13 mouse cellular contexts compared by ENCODE assay signal in the genomic region with DNA sequence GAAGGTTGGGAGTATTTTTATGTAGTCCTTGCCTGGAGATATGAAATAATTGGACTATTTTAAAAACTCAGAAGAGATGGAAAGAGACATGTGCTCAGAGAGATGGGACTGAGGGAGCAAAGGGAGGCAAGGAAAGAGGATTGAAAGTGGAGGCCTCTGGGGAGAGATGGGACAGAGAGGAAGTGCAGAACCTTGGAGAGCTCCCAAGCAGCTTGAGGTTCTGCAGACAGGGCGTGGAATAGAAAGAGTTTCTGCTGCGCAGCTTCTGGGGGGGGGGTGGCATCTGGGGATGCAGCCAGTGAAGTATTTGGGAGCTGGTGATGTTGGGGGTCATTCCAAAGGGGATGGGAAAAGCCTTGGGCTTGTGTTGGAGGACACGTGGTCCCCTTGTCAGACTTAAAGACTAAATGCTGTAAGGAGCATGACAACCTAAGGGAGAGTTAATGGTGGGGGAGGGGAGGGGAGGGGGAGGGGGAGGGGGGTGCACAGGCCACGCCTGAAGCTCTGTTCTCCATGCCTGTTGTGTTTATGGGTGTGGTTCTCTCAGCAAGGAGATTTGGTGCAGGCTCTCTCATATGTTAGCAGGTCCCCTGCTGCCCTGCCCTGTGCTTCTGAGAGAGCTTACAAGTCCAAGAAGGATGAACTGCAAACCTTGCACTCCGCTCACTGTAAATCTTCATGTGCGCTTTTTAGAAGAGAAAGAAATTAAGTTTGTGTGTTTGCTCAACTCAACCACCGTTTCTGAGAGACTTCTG. TPM values are rescaled to one million over a fixed set of nuclear protein-coding genes. Genes with fewer than 3 reads are reported as not detected.
DNase-seq lines count a peak whose midpoint lies in the region; ATAC-seq and TF ChIP-seq lines count a peak whose summit lies in the region.
"Had no signal": no experiment of that assay in that cellular context is flagged by ENCODE, and none has a peak within 500 bp of the region (broad histone marks: within the 10 kb centered on the region; RNA-seq: fewer than 3 reads in every experiment).

No protein-coding gene starts in this region.

- ATAC-seq in lung, embryonic 14.5 days (ENCODE audit: insufficient read depth): no peak
- ATAC-seq in erythroid progenitor cell, adult 5-6 weeks (replicated peaks; ENCODE audit: low FRiP score, poor library complexity, severe bottlenecking): no peak
- ATAC-seq in forebrain, embryonic 12.5 days (ENCODE audit: low FRiP score): no peak
- ATAC-seq: forebrain, postnatal 0 days; hindbrain, embryonic 16.5 days; liver, postnatal 0 days had no signal

- DNase-seq in lung, embryonic 14.5 days: peak; percentile 74
- no peak for DNase-seq in lung, postnatal 25 days (ENCODE audit: low spot score)
- peak; percentile 70 for DNase-seq in R1 (ENCODE audit: low read depth, low spot score)
- peak; percentile 46 for DNase-seq in forelimb bud, embryonic 11.5 days (ENCODE audit: low read depth, low spot score)
- peak; percentile 48 for DNase-seq in splenic B cell, adult 2 months (ENCODE audit: low read depth, low spot score)
- DNase-seq: forebrain, postnatal 0 days; liver, postnatal 0 days; right cerebral cortex, postnatal 25 days had no signal

- 42% methylated on average over 7 of the region's 7 CpGs for WGBS in lung, embryonic 14.5 days
- WGBS in forebrain, embryonic 12.5 days: 53% methylated on average over 7 of the region's 7 CpGs

- no peak overlapping the region for H3K27ac ChIP-seq in lung, embryonic 14.5 days (ENCODE audit: low read depth)
- H3K27ac ChIP-seq in forebrain, embryonic 12.5 days: no peak overlapping the region
- H3K27ac ChIP-seq: embryonic facial prominence, embryonic 13.5 days; heart, embryonic 10.5 days had no signal

- H3K4me3 ChIP-seq in lung, embryonic 14.5 days (ENCODE audit: low read depth, low read length): no peak overlapping the region
- no peak overlapping the region for H3K4me3 ChIP-seq in forebrain, embryonic 12.5 days (replicated peaks)
- H3K4me3 ChIP-seq: embryonic facial prominence, embryonic 13.5 days; heart, embryonic 10.5 days had no signal

- no peak for TF ChIP-seq CTCF in lung, embryonic 14.5 days (IDR thresholded peaks at IDR 0.05; ENCODE audit: low read depth)

- no peak overlapping the region for H3K9ac ChIP-seq in lung, embryonic 14.5 days
- no peak overlapping the region for H3K9ac ChIP-seq in forebrain, embryonic 12.5 days
- H3K9ac ChIP-seq: embryonic facial prominence, embryonic 13.5 days; forebrain, postnatal 0 days; liver, postnatal 0 days had no signal

- no peak overlapping the region for H3K4me2 ChIP-seq in lung, embryonic 14.5 days
- no peak overlapping the region for H3K4me2 ChIP-seq in forebrain, embryonic 12.5 days
- H3K4me2 ChIP-seq: embryonic facial prominence, embryonic 13.5 days had no signal

- H3K4me1 ChIP-seq in lung, embryonic 14.5 days (ENCODE audit: insufficient read depth): peaks cover 7% of the 10 kb centered on the region
- no peaks in the 10 kb centered on the region for H3K4me1 ChIP-seq in forebrain, embryonic 12.5 days

- no peaks in the 10 kb centered on the region for H3K27me3 ChIP-seq in lung, embryonic 14.5 days (ENCODE audit: insufficient read depth, low read length)
- no peaks in the 10 kb centered on the region for H3K27me3 ChIP-seq in splenic B cell, adult 2 months (ENCODE audit: control insufficient read depth, insufficient read depth, low read length, poor library complexity, severe bottlenecking)
- H3K27me3 ChIP-seq in forebrain, embryonic 12.5 days: no peaks in the 10 kb centered on the region
- H3K27me3 ChIP-seq: embryonic facial prominence, embryonic 13.5 days had no signal

- H3K9me3 ChIP-seq in lung, embryonic 14.5 days (ENCODE audit: low read depth, low read length): no peaks in the 10 kb centered on the region
- H3K9me3 ChIP-seq in forebrain, embryonic 12.5 days: no peaks in the 10 kb centered on the region
- H3K9me3 ChIP-seq: embryonic facial prominence, embryonic 13.5 days; heart, embryonic 10.5 days had no signal

- H3K36me3 ChIP-seq in lung, embryonic 14.5 days (ENCODE audit: insufficient read depth): no peaks in the 10 kb centered on the region
- H3K36me3 ChIP-seq in splenic B cell, adult 2 months (ENCODE audit: control insufficient read depth, insufficient read depth, low read length, poor library complexity, severe bottlenecking): peaks cover 2% of the 10 kb centered on the region; the same call in 1 of the 2 replicates
- H3K36me3 ChIP-seq in forebrain, embryonic 12.5 days (replicated peaks): no peaks in the 10 kb centered on the region
- H3K36me3 ChIP-seq: embryonic facial prominence, embryonic 13.5 days; heart, embryonic 10.5 days had no signal

RNA-seq across cellular contexts. Expression of a gene that starts 39.7 kb away (rescaled TPM):
- 64.1 and 67.5 TPM in 2 replicates for polyA plus RNA-seq in lung, embryonic 14.5 days (2014; fragmentation: Nextera tagmentation; extraction: Ambion mirVana)
- 24.3 and 33.2 TPM in 2 replicates for total RNA-seq in erythroid progenitor cell, adult 5-6 weeks (2015; ENCODE audit: low replicate concordance)
- total RNA-seq in erythroid progenitor cell, adult 5-6 weeks (2017; ENCODE audit: low replicate concordance): 26.9 and 28.9 TPM in 2 replicates
- polyA plus RNA-seq in forebrain, embryonic 12.5 days (2016; fragmentation: Nextera tagmentation; extraction: Ambion mirVana): 50.9 and 51.0 TPM in 2 replicates
